Mouse (Mus musculus): ENCODE results near the gene Tox2. TPM values are rescaled to one million over a fixed set of nuclear protein-coding genes. Genes with fewer than 3 reads are reported as not detected.

Tox2 gene
- polyA plus RNA-seq, 1 experiment from 2014 or later, result 35.5 TPM

GRCm38 (mm10) chr2:163364785-163365541, 162.0 kb downstream of the Tox2 start:
- ATAC-seq (replicated peaks; ENCODE audit: low FRiP score) (no peak), DNase-seq (ENCODE audit: low spot score) (no peak)
- H3K4me2 ChIP-seq (ENCODE audit: low read depth, low read length, severe bottlenecking), result no peak overlapping the region
- H3K4me3 ChIP-seq (ENCODE audit: low read depth, low read length), result no peak overlapping the region
- H3K9me3 ChIP-seq (ENCODE audit: control insufficient read depth, low read length), result no peaks in the 10 kb centered on the region
- H3K27me3 ChIP-seq (ENCODE audit: control insufficient read depth, insufficient read depth, low read length), result no peaks in the 10 kb centered on the region
- H3K27ac ChIP-seq (ENCODE audit: low read depth, low read length), result no peak overlapping the region
- 85% methylated on average over 18 of the region's 18 CpGs for WGBS
- no peak overlapping the region for H3K9ac ChIP-seq (ENCODE audit: low read length)
- no peaks in the 10 kb centered on the region for H3K4me1 ChIP-seq (replicated peaks; ENCODE audit: control insufficient read depth, insufficient read depth, low read length)
- H3K36me3 ChIP-seq (ENCODE audit: control insufficient read depth, insufficient read depth, low read length), result no peaks in the 10 kb centered on the region

- no peak overlapping the region for H3K27ac ChIP-seq (ENCODE audit: low read depth, low read length)
- no peaks in the 10 kb centered on the region for H3K4me1 ChIP-seq (replicated peaks; ENCODE audit: control insufficient read depth, insufficient read depth, low read length)
- no peak overlapping the region for H3K4me3 ChIP-seq (ENCODE audit: low read depth, low read length)
- 59% methylated on average over 4 of the region's 4 CpGs for WGBS
- no peaks in the 10 kb centered on the region for H3K36me3 ChIP-seq (ENCODE audit: control insufficient read depth, insufficient read depth, low read length)
- H3K27me3 ChIP-seq (ENCODE audit: control insufficient read depth, insufficient read depth, low read length), result peaks cover 3% of the 10 kb centered on the region
- H3K9me3 ChIP-seq (ENCODE audit: control insufficient read depth, low read length), result no peaks in the 10 kb centered on the region
- no peak overlapping the region for H3K4me2 ChIP-seq (ENCODE audit: low read depth, low read length, severe bottlenecking)
- ATAC-seq (replicated peaks; ENCODE audit: low FRiP score), result no peak
- no peak for DNase-seq (ENCODE audit: low spot score)
- H3K9ac ChIP-seq (ENCODE audit: low read length), result no peak overlapping the region
These were observed 167.2 kb downstream of the Tox2 start for GRCm38 (mm10) chr2:163370175-163370574.

GRCm38 (mm10) chr2:163372627-163373026, 169.7 kb downstream of the Tox2 start:
- DNase-seq (ENCODE audit: low spot score), result no peak
- H3K9ac ChIP-seq (ENCODE audit: low read length), result no peak overlapping the region
- H3K4me1 ChIP-seq (replicated peaks; ENCODE audit: control insufficient read depth, insufficient read depth, low read length), result no peaks in the 10 kb centered on the region
- H3K27me3 ChIP-seq (ENCODE audit: control insufficient read depth, insufficient read depth, low read length), result peaks cover 15% of the 10 kb centered on the region
- no peak overlapping the region for H3K4me3 ChIP-seq (ENCODE audit: low read depth, low read length)
- H3K4me2 ChIP-seq (ENCODE audit: low read depth, low read length, severe bottlenecking), result no peak overlapping the region
- no peaks in the 10 kb centered on the region for H3K36me3 ChIP-seq (ENCODE audit: control insufficient read depth, insufficient read depth, low read length)
- H3K9me3 ChIP-seq (ENCODE audit: control insufficient read depth, low read length), result no peaks in the 10 kb centered on the region
- 85% methylated on average over 1 of the region's 1 CpGs for WGBS
- ATAC-seq (replicated peaks; ENCODE audit: low FRiP score), result no peak
- no peak overlapping the region for H3K27ac ChIP-seq (ENCODE audit: low read depth, low read length)

Other genes with a start within 250 kb of the Tox2 start
- gene Sgk2, start 215.8 kb upstream of the Tox2 start, polyA plus RNA-seq (2014; fragmentation: Nextera tagmentation; extraction: Ambion mirVana), result not detected in 2 replicates
- 52.7 and 58.7 TPM in 2 replicates for gene Ift52, start 185.8 kb upstream of the Tox2 start, polyA plus RNA-seq (2014; fragmentation: Nextera tagmentation; extraction: Ambion mirVana)
- 54.3 and 60.4 TPM in 2 replicates for gene Mybl2, start 148.4 kb upstream of the Tox2 start, polyA plus RNA-seq (2014; fragmentation: Nextera tagmentation; extraction: Ambion mirVana)
- gene Gtsf1l, start 115.3 kb upstream of the Tox2 start, polyA plus RNA-seq (2014; fragmentation: Nextera tagmentation; extraction: Ambion mirVana), result 0.35 TPM in 1 of 2 replicates, not detected in the other
- 0.08 and 0.25 TPM in 2 replicates for gene Jph2, start 194.9 kb downstream of the Tox2 start, polyA plus RNA-seq (2014; fragmentation: Nextera tagmentation; extraction: Ambion mirVana)
- 80.7 and 85.5 TPM in 2 replicates for gene Oser1, start 221.6 kb downstream of the Tox2 start, polyA plus RNA-seq (2014; fragmentation: Nextera tagmentation; extraction: Ambion mirVana)
- 28.8 and 31.1 TPM in 2 replicates for gene Gdap1l1, start 235.4 kb downstream of the Tox2 start, polyA plus RNA-seq (2014; fragmentation: Nextera tagmentation; extraction: Ambion mirVana)